Mouse (Mus musculus): ENCODE measurements around the gene Pip5k1b.

The Pip5k1b gene

DNA sequence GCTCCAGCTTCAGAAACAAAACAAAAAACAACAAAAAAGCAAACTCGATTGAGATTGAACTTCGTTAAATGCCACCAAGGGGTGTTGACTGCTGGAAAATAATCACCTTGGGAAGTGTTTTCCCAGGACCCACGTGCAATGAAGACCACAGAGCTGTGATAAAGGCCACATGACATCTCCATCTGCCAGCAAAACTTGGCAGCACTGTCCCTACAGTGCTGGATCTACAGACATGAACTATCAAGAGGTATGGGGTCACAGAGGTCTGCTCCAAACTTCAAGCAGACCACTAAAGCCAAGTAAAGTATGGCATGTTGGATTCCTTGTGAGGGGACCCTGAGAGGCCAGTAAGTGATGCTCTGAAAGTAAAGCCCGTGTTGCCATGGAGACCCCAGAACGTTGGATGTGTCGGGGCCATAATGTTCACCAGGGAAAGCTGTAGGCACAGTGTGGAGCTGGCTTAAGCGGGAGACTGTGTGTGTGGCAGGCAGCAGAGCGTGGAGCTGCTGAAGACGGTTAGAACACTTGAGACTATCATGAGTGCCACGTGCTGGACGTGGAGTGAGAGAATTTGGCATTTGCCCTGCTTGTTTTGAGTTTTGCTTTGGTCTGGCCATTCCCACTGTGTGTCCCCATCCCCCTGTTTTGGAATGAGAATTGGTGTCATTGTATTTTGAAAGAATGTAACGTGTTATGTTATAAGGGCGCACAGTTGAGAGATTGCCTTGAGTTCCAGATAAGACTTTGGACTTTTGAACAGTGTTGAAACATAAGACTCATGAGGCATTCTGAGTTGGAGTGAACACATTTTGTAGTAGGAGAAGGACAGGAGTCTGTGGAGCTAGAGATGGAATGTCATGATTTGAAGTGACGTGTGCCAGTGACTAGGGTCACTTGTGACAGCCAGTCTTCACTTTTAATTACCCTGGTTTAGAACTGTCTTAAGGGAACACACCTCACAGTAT is 12.0 kb downstream of the Pip5k1b start:
- no peak for DNase-seq (ENCODE audit: low read depth, low spot score)

DNA sequence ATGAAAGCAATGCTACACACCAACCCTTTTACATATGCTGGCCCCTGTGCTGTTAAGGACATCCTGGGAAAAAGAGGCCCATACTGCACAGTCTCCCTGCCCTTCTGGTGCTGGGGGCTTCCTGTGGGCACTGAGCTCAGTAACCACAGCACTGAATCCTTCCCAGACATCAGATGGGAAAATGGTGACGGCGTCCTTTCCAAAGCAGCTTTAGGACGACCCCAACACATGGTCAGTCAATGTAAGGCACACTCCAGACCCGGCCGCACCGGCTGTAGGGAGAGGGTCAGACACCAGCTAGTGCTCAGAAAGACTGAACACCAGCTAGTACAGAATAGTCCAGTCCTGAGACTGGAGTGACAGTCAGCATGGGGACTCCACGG is 13.4 kb downstream of the Pip5k1b start:
- DNase-seq (ENCODE audit: low read depth, low spot score) = no peak

DNA sequence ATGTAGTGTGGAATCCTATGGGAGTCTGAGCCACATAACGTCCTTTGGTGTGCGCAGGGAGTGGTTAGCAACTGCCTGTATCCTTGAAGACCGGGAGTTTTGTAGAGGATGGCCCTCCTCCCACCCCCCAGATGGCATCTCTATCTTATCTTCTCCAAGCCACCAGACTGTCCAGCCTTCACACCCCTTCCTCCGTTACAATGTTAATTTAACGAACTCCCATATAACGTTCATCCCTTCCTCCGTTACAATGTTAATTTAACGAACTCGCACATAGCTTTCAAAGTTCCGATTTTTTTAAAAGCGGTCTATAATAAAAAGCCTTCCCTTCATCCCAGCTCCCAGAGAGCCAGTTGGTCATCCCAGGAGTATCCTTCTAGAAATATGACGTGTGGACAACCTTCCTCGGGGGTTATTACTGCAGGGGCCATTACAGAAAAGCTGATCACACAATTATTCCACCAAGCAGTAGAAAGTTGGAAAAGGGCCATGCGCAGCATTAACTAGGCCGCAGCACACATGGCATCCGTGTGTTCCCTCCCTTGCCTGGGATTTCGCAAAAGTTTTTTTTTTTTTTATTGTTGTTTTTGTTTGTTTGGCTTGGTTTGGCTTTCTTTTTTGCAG is 13.9 kb downstream of the Pip5k1b start:
- no peak for DNase-seq (ENCODE audit: low read depth, low spot score)

DNA sequence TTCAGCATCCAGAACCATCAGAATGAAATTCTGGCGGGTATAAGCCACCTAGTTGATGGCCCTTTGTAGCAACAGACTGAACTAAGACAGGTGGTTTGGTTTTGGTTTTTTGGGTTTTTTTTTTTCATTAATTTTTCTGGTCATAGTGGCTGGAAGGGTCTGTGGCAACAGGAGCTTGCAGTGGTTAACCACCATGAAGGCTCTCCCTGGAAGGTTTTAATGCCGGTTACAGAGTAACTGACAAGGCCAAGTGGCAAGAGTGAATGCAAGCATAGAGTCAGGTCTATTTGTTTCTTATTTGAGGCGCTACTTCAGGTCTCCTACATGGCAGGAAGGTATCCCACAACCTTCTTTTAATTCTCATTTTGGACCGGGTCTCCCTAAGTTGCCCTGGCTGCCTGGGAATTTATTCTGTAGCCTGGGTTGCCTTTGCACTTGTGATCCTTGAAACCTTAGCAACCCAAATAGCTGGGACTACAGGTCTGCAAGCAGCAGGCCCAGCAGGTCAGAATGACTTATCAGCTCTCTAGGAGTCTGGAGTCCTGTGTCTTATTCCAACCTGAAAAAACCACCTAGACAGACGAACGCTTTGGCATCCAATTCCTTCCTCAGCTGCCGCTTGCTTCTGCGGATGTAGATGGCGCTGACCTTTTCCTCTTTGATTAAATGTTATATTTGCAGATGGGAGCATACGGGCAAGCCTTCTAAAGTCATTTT is 14.6 kb downstream of the Pip5k1b start:
- DNase-seq (ENCODE audit: low read depth, low spot score) = no peak

DNA sequence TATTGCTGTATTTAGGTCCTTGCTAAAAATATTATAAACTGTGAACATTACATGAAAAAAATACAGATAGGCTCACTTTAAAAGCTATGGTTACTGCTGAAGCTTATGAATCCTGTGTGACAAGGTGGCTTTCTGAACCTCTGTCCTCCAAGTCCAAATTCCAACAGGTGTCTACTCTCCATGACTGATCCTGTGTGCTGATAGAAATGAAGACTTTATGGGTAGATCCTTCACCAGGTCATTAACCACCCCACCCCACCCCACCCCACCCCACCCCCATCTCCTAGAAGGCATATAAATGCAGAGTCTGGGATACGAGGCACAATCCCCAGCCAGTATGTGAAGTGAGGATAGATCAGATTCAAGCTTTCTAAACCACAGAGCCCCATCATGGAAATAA is 16.6 kb downstream of the Pip5k1b start:
- no peak for DNase-seq (ENCODE audit: low read depth, low spot score)

DNA sequence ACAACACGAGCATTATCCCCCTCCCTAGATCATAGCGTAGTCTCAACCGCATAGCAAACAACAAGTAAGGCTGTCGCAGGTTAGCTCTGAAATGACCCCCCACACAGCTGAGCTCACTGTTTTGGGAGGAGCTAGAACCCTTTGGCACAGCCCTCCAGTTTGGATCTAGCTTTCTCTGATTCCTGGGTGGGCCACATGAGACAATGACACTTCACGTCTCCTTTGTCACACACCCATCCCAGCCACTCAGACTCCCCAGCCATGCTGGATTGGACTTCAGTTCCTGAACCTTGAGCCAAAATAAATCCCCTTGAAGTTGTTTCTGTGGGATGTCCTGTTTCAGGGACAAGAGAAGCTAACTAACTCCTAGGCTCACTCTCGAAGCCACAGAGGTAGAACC is 17.5 kb downstream of the Pip5k1b start:
- no peak for DNase-seq (ENCODE audit: low read depth, low spot score)

DNA sequence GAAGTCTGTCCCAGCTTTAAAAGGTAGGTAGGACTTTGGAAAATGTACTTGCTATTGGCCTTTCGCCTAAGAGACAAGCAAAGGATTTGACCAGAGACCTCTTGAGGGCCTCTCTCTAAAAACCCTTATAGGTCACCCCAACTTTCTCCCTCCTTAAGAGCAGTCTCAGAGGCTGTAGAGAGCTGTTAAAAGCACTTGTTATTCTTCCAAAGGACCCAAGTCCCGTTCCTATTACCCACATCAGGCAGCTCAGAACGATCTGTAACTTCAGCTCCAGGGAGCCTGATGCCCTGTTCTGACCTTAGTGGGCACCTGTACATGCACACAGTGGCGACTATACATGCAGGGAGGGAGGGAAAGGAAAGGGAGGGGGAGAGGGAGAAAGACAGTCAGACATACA is 18.0 kb downstream of the Pip5k1b start:
- no peak for DNase-seq (ENCODE audit: low read depth, low spot score)

DNA sequence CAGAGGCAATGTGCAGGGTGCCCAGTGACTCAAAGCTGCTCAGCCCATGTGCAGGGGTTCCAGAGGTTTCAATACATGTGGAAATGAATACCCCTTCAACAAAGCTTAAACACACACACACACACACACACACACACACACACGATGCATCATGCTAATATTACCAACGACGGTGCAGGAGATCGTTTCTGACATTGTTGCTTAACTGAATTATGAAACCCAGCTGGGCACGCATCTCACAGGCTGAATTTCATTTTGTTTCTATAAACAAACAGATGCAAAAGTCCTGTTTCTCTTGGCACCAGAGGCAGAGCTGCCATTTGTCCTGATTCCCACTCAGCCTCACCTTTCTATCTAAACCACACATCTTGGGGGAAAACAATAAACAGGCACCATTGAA is 18.8 kb downstream of the Pip5k1b start:
- DNase-seq (ENCODE audit: low read depth, low spot score) = no peak

DNA sequence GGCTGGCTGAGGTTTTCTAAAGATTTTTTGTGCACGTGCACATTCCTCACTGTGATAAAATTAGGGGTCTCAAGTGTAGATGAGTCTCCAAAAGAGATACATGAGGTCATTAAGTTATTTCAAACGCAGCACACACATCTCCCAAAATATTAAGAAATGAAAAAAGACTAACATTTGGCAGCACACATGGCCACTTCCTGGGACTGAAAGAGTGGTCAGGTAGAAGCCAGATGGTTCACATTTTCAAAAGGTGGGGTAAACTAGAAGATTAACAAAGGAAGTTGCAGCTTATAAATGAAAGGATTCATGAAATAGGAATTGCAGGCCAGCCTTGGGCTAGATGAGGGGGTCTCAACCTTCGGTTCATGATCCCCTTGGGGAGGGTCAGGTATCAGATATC is 19.4 kb downstream of the Pip5k1b start:
- no peak for DNase-seq (ENCODE audit: low read depth, low spot score)

DNA sequence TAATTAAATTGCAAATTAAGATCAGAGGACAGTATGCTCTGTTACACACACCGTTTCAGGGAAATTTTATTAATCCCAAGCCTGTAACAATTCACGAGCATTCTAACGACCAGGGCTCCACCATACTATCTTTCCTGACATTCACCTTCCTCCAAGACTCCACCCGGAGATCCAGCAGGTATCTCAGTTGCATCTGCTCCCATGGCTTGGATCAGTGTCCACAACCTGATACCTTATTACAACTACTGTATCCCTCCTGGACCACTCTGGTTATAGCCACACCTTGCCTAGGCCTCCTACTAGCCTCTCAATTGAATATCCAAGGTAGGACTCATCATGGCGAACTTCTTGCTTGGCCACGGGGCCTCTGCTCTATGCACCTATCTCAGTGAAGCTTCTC is 20.5 kb downstream of the Pip5k1b start:
- no peak for DNase-seq (ENCODE audit: low read depth, low spot score)

DNA sequence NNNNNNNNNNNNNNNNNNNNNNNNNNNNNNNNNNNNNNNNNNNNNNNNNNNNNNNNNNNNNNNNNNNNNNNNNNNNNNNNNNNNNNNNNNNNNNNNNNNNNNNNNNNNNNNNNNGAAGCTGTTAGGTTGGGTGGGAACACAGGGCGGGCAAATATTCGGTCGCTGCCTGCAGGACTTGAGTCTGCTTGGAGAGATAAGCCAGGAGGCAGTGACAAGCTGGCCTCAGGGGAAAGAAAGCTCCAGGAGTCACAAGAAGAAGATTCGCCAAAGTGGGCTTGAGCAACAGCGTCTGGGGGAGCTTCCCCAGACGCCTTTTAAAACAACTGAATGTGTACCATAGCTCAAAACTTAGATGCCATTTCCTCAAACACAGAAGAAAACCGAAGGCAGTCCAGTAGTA is 20.9 kb downstream of the Pip5k1b start:
- no peak for DNase-seq (ENCODE audit: low read depth, low spot score)

DNA sequence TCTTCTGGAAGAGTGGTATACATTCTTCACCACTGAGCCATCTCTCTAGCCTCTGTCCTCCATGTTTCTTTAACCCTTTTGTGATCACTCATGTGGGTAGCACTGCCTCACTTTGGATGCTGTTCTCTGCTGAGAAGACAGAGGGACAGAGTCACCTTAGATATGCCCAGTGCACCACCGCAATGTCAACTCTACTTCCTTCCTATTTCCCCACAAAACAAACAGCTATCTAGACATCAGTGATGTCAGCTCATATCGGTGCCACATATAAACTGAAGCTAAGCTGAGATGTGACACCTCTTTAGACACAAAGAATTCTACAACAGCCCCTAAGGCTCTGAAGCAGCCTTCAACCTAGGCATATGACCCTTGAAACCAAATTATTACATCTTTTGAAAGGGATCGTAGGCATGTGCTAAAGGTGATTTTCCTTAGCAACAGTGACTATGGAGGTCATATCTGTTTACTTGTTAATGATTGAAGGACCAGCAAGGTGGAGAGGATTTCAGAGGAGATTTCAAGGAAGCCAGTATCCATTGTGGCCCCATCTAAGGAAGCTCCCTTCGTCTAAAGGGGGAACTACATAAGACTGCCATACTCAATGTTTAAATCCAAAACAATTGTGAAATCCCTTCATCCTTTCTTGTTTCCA is 26.6 kb downstream of the Pip5k1b start:
- no peak for DNase-seq (ENCODE audit: low read depth, low spot score)

DNA sequence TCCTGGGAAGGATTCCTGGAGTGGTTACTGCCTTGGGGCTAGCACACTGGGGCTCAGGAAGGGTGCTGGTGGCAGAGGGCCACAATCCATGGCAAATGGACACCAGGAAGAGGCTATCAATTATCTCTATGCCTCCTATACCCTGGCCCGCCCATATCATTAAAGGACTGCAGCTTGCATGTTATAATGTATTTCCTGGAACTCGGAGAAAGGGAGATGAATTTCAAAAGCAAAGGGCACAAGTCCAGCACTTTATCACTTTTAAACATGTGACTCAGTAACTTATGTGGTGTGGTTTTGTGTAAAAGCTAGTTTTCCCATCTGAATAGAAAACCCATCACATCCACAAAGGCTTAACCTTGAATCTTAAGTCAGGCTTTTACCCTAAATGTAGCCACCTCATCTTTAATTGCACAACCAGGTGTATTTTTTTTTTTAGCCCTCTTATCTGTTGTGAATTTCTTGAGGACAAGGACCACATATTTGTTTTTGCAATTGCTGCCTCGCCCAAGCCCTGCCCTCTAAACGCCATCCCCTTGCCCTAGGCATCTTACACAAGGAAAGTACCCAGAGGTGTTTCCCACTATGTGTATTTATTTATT is 27.4 kb downstream of the Pip5k1b start:
- DNase-seq (ENCODE audit: low read depth, low spot score) = no peak

DNA sequence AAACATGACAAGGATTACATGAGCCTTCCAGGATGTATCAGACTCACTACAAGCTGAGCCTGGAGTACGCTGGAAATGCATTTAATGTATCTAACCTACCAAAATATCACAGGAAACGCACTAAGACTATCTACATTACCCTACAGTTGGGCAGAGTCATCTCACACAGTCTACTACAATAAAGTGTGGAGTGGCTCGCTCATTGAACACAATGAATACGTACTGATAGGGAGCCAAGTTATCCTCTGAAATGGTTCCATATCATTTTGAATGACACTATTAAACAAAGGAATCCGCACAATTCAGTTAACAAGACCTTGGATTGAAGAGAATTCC is 28.1 kb downstream of the Pip5k1b start:
- DNase-seq (ENCODE audit: low read depth, low spot score) = no peak

DNA sequence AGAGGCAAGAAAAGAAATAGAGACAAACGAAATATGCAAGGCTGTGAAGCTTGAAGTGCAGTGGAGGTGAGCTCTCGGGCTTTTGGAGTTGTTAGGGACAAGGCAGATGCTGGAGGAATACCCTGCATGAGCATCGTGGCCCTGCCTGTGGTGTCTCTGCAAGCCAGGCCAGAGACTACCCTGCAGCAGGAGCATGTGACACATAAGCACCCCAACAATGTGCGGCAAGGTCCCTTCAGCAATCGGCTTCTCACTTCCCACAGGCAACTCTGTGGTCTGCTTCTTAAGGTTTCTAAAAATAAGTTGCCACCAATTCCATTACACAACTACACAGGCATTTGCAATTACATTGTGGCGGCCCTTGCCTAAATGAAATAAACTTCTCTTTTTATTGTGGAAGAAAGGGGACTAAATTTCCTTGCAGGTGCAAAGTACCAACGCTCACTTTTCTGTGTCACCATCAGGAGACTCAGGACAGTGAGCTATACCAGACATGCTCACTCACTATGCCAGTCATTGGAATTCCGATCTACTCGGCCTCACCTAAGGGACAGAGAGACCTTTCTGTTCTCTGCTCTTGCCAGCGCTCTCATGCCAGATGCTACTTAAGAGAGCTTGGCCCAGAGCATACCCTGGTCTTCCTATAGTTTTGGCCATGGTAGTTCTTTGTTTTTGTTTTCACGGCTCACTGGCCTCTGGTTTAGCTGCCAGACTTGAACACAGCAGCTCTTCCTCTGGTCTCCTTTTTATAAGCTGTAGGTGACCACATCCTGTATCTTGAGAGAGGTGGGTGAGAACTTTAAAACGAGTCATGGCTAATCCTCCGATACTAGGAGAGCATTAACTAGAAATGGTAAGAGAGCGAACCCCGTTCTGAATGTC is 28.7 kb downstream of the Pip5k1b start:
- no peak for DNase-seq (ENCODE audit: low read depth, low spot score)

DNA sequence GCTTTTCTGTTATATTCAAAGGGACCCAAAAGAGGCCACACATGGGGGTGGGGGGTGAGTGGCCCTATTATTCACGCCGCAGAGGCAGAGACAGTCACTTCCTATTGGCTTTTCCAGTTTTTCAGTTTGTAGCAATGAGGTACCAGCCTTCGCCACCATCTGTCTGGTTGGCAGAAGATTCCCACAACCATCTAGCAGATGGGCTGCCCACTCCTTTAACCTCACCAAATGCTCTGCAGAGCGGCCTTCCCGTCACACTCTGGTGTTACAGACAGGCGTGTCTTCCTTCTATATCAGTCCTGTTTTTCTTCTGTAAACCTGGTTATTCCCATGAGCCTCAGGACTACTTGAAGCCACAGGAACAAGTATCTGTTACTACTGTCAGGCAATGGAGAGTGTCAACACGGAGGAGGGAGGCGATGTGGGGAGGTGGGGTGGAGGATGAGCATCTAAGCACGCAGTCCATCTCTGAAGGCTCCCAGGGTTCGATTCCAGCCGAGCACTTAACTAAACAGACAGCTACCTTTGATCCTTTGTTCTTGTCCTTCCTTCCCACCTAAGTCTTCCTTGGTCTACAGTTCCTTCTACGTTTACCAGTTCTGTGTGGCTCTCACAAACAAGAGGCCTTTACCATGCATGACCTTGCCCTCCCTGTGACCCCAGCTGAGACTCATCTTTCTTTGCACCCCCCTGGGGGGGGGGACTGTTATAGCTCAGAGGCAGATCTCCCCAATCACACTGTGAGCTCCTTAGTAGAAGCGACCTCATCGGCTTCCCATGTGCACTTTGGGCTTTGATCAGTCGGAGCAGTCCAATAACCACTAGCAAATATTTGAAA is 32.0 kb downstream of the Pip5k1b start:
- no peak for DNase-seq (ENCODE audit: low read depth, low spot score)

DNA sequence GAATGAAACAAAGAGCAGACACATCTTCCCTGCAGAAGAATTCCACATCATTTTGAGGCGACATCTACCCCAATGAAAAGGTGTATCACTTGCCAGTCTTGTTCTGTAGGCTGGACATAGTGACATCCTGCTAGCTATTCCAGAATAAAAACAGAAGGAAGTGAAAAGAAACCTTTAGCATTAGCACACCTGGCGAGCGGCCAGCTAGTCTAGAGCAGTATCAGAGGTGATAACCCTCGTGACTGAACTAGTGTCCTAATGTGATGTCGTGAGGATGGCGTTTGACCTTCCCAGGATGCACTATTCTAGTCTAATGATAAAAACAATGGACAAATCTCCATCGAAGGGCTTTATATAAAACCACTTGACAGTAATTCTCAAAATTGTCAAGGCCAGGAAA is 33.7 kb downstream of the Pip5k1b start:
- DNase-seq (ENCODE audit: low read depth, low spot score) = no peak

DNA sequence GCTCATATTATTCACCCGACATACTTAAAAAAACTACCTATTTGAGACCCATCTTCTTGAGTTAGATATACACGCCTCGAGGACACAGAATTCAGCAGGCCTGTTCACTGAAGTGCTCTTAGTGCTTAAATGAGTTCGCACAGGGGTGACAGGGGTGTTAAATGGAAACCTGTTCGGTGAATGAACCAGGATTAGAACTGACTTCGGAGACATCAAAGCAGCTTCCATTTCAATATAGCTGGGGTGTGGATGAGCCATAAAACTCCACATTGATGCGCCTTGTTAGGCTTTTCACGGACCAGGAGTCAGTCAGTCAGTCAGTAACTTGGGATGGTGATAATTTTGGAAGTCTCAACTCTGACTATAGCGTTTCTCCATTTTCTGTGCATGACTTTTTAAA is 34.5 kb downstream of the Pip5k1b start:
- no peak for DNase-seq (ENCODE audit: low read depth, low spot score)

DNA sequence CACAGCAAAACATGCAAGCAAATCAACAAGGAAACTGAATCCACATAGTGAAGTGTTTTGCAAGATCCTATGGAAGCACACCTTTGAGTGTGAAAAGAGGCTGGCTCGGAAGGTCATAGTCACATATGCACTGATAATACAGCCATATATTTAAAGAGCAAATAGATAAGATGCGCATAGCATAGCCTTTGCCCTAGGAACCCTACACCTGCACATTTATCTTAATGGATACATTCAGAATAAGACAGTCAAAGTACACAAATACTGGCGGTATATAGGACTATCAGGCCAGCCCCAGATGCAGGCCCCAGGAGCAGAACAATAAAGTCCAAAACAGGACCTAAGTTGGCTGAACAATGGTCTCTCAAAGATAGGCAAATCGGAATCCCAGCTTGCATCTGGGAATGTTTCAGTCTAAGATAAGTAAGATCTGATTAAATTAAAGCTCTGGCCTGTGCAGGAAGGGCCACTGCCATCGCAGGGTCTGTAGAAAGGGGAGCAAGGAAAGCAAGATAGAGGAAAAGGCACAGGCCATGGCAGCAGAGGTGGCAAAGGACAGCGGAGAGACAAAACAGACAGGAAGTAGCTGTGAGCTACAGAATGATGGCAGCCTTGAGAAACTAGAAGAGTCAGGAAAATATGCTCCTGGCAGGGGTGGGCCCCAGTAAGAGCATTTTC is 35.8 kb downstream of the Pip5k1b start:
- no peak for DNase-seq (ENCODE audit: low read depth, low spot score)

Data from retina, postnatal 7 days (tissue).